Mouse (Mus musculus) intestine, postnatal 0 days (tissue): ENCODE results near the gene Gm614. TPM values are rescaled to one million over a fixed set of nuclear protein-coding genes. Genes with fewer than 3 reads are reported as not detected.
A peak's percentile ranks its signal among the peaks of the same experiment; 100 is the strongest.

Experiments
- ATAC-seq: fragments of 200-750 bp; cut with Nextera tagmentation; 2 replicates; pipeline ENCODE4 v1.8.0; 2017; ENCODE audit warnings: mild to moderate bottlenecking, moderate TSS enrichment, moderate library complexity
- H3K27ac ChIP-seq: fragments of 300-500 bp; sonication (generic); 2 replicates; pipeline ENCODE4 v1.5.1; 2014; ENCODE audit warnings: mild to moderate bottlenecking, low read depth, low read length, moderate library complexity
- H3K27me3 ChIP-seq: fragments of 300-500 bp; sonication (generic); replicated peaks from 2 replicates; pipeline ENCODE4 v1.6.1; 2014; ENCODE audit warnings: low read length, mixed read lengths; ENCODE audit not compliant: control insufficient read depth, insufficient read depth
- H3K36me3 ChIP-seq: fragments of 300-500 bp; sonication (generic); 2 replicates; pipeline ENCODE4 v1.6.1; 2014; ENCODE audit warnings: mild to moderate bottlenecking, moderate library complexity; ENCODE audit not compliant: control insufficient read depth, insufficient read depth
- H3K4me1 ChIP-seq: fragments of 300-500 bp; sonication (generic); replicated peaks from 2 replicates; pipeline ENCODE4 v1.6.1; 2014; ENCODE audit warnings: antibody characterized with exemption, low read length, mixed read lengths; ENCODE audit not compliant: control insufficient read depth, insufficient read depth
- H3K4me2 ChIP-seq: fragments of 300-500 bp; sonication (generic); replicated peaks from 2 replicates; pipeline ENCODE4 v1.6.1; 2014; ENCODE audit warnings: low read depth, mild to moderate bottlenecking, moderate library complexity
- H3K4me3 ChIP-seq: fragments of 300-500 bp; sonication (generic); 2 replicates; pipeline ENCODE4 v1.5.1; 2014; ENCODE audit warnings: low read depth, low read length
- H3K9ac ChIP-seq: fragments of 300-500 bp; sonication (generic); 2 replicates; pipeline ENCODE4 v1.6.1; 2014; ENCODE audit warnings: mild to moderate bottlenecking, low read depth, low read length
- H3K9me3 ChIP-seq: fragments of 300-500 bp; sonication (generic); 2 replicates; pipeline ENCODE4 v1.6.1; 2016; ENCODE audit warnings: mixed run types; ENCODE audit not compliant: control insufficient read depth
- CTCF ChIP-seq: sonication (generic); IDR thresholded peaks from 2 replicates; pipeline ENCODE4 v1.5.1; 2016; ENCODE audit warnings: low read depth, mild to moderate bottlenecking, control low read depth, antibody characterized with exemption, moderate library complexity
- WGBS: fragments of 180-500 bp; shearing (Covaris S2); extraction: QIAGEN DNeasy Blood & Tissue Kit; methylation state at CpG from one replicate; pipeline ENCODE4 v1.1.7; 2014; 5-methylcytosine and 5-hydroxymethylcytosine counted together
- polyA plus RNA-seq: library from polyadenylated mRNA; unstranded; fragments of >200 nt; fragmentation: Nextera tagmentation; extraction: Ambion mirVana; gene quantifications from 2 replicates; pipeline ENCODE4 v1.2.1, GENCODE M21; 2015

Gm614 gene
- polyA plus RNA-seq, 1 experiment from 2014 or later = not detected

- no peak for ATAC-seq
- Histone ChIP-seq H3K36me3 (peaks cover 30% of the 10 kb centered on the region), H3K9me3 (no peaks in the 10 kb centered on the region)
These were observed 21.7 kb upstream of the Gm614 start for GRCm38 (mm10) chrX:101285534-101285933.

GRCm38 (mm10) chrX:101282813-101283212 is 19.0 kb upstream of the Gm614 start:
- Histone ChIP-seq H3K27me3 (no peaks in the 10 kb centered on the region), H3K36me3 (peaks cover 26% of the 10 kb centered on the region), H3K9ac (no peak overlapping the region), H3K27ac (no peak overlapping the region), H3K4me3 (no peak overlapping the region), H3K4me1 (no peaks in the 10 kb centered on the region), H3K9me3 (no peaks in the 10 kb centered on the region), H3K4me2 (no peak overlapping the region)
- WGBS = 90% methylated on average over 6 of the region's 6 CpGs
- no peak for TF ChIP-seq CTCF
- no peak for ATAC-seq

More at GRCm38 (mm10) chrX:101285534-101285933, 21.7 kb upstream of the Gm614 start:
- WGBS = 25% methylated on average over 6 of the region's 6 CpGs
- Histone ChIP-seq H3K9ac (no peak overlapping the region), H3K4me3 (no peak overlapping the region), H3K4me1 (no peaks in the 10 kb centered on the region), H3K4me2 (no peak overlapping the region), H3K27me3 (no peaks in the 10 kb centered on the region), H3K27ac (no peak overlapping the region)
- peak; percentile 82 for TF ChIP-seq CTCF

- H3K9me3 ChIP-seq = no peaks in the 10 kb centered on the region
- peak within 1 kb of the TSS; percentile 66 for H3K4me2 ChIP-seq
- H3K27ac ChIP-seq = 0 out of 2 replicates have a peak within 1 kb of the TSS, but pooled peaks have one; percentile 21
- H3K4me3 ChIP-seq = peak within 1 kb of the TSS; percentile 59
- WGBS = 24% methylated on average over 53 of the region's 54 CpGs
- H3K4me1 ChIP-seq = no peaks in the 10 kb centered on the region
- H3K27me3 ChIP-seq = no peaks in the 10 kb centered on the region
- peaks cover 5% of the 10 kb centered on the region; the same call in 1 of the 2 replicates for H3K36me3 ChIP-seq
- peak; percentile 98 for ATAC-seq
- H3K9ac ChIP-seq = peak within 1 kb of the TSS; percentile 56
- TF ChIP-seq CTCF = 0 out of 2 replicates have a peak, but pooled peaks have one; percentile 11
These were observed 10.3 kb upstream of the Gm614 start, which contains the start of gene Med12 for GRCm38 (mm10) chrX:101273875-101274738. Gene Med12 (plus strand): TSS chrX:101274030.

GRCm38 (mm10) chrX:101273410-101273809 is 9.6 kb upstream of the Gm614 start:
- 19% methylated on average over 6 of the region's 6 CpGs for WGBS
- Histone ChIP-seq H3K27ac (no peak overlapping the region), H3K36me3 (peaks cover 5% of the 10 kb centered on the region; the same call in 1 of the 2 replicates), H3K9me3 (no peaks in the 10 kb centered on the region), H3K4me2 (peak overlapping the region; percentile 66), H3K27me3 (0 out of 2 replicates have a peak, but pooled peaks cover 1% of the 10 kb centered on the region), H3K9ac (peak overlapping the region; percentile 56; the same call in 1 of the 2 replicates), H3K4me3 (peak overlapping the region; percentile 59), H3K4me1 (no peaks in the 10 kb centered on the region)
- no peak for TF ChIP-seq CTCF
- ATAC-seq = no peak

GRCm38 (mm10) chrX:101268755-101269124 is 4.9 kb upstream of the Gm614 start, which contains the start of gene Gm20489:
Gene Gm20489 (minus strand): TSS chrX:101269023.
- Histone ChIP-seq H3K27me3 (0 out of 2 replicates have a peak, but pooled peaks cover 3% of the 10 kb centered on the region), H3K36me3 (no peaks in the 10 kb centered on the region), H3K9ac (no peak within 1 kb of the TSS), H3K27ac (no peak within 1 kb of the TSS), H3K4me1 (no peaks in the 10 kb centered on the region), H3K4me3 (no peak within 1 kb of the TSS), H3K9me3 (no peaks in the 10 kb centered on the region), H3K4me2 (no peak within 1 kb of the TSS)
- ATAC-seq = no peak
- TF ChIP-seq CTCF = no peak
- 65% methylated on average over 3 of the region's 3 CpGs for WGBS

GRCm38 (mm10) chrX:101268025-101268754 is 4.4 kb upstream of the Gm614 start, which contains the start of gene Il2rg:
Gene Il2rg (minus strand): TSS chrX:101268255.
- TF ChIP-seq CTCF = no peak
- no peak within 1 kb of the TSS for H3K4me3 ChIP-seq
- H3K27me3 ChIP-seq = 0 out of 2 replicates have a peak, but pooled peaks cover 3% of the 10 kb centered on the region
- H3K9ac ChIP-seq = no peak within 1 kb of the TSS
- no peak for ATAC-seq
- WGBS = 70% methylated on average over 5 of the region's 5 CpGs
- H3K4me1 ChIP-seq = no peaks in the 10 kb centered on the region
- no peaks in the 10 kb centered on the region for H3K9me3 ChIP-seq
- H3K27ac ChIP-seq = no peak within 1 kb of the TSS
- no peaks in the 10 kb centered on the region for H3K36me3 ChIP-seq
- H3K4me2 ChIP-seq = no peak within 1 kb of the TSS
